Mouse (Mus musculus): Measurements from ENCODE around the gene Mast4.
A peak's percentile ranks its signal among the peaks of the same experiment; 100 is the strongest.

Gene Mast4

GRCm38 (mm10) chr13:103203376-103203895, 130.9 kb downstream of the Mast4 start:
- DNase-seq (ENCODE audit: low read depth, low spot score) = no peak
- Histone ChIP-seq H3K27me3 (ENCODE audit: control insufficient read depth, insufficient read depth, low read length, poor library complexity, severe bottlenecking) (no peaks in the 10 kb centered on the region), H3K36me3 (ENCODE audit: control insufficient read depth, insufficient read depth, low read length, poor library complexity, severe bottlenecking) (no peaks in the 10 kb centered on the region)

- H3K27me3 ChIP-seq (ENCODE audit: control insufficient read depth, insufficient read depth, low read length, poor library complexity, severe bottlenecking) = no peaks in the 10 kb centered on the region
- no peak for DNase-seq (ENCODE audit: low read depth, low spot score)
Observed at GRCm38 (mm10) chr13:103201016-103201760, 133.1 kb downstream of the Mast4 start.

GRCm38 (mm10) chr13:103199823-103200660, 134.3 kb downstream of the Mast4 start:
- no peaks in the 10 kb centered on the region for H3K36me3 ChIP-seq (ENCODE audit: control insufficient read depth, insufficient read depth, low read length, poor library complexity, severe bottlenecking)
- H3K27me3 ChIP-seq (ENCODE audit: control insufficient read depth, insufficient read depth, low read length, poor library complexity, severe bottlenecking) = no peaks in the 10 kb centered on the region
- no peak for DNase-seq (ENCODE audit: low read depth, low spot score)

More at GRCm38 (mm10) chr13:103201016-103201760, 133.1 kb downstream of the Mast4 start:
- no peaks in the 10 kb centered on the region for H3K36me3 ChIP-seq (ENCODE audit: control insufficient read depth, insufficient read depth, low read length, poor library complexity, severe bottlenecking)

GRCm38 (mm10) chr13:103198210-103198940, 135.9 kb downstream of the Mast4 start:
- no peaks in the 10 kb centered on the region for H3K27me3 ChIP-seq (ENCODE audit: control insufficient read depth, insufficient read depth, low read length, poor library complexity, severe bottlenecking)
- no peaks in the 10 kb centered on the region for H3K36me3 ChIP-seq (ENCODE audit: control insufficient read depth, insufficient read depth, low read length, poor library complexity, severe bottlenecking)
- DNase-seq (ENCODE audit: low read depth, low spot score) = no peak

DNA sequence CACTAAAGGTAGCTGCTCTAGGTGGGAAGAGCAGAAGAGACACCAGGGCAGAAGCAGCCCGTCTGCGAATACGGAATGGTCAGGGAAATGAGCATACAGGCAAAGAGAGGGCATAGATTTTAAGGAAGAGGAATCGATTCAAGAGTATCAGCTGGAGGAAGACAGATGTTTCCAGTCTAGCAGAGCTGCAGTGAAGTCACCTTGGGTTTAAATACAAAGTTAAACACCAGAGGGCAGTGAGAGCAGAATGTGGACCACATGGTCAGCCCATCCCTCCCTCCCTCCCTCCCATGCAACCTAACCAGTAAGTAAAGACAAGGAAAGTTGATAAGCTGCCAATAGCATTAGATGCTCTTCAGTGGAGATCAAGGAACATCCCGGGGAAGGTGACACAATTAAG, 138.0 kb downstream of the Mast4 start:
- H3K36me3 ChIP-seq (ENCODE audit: control insufficient read depth, insufficient read depth, low read length, poor library complexity, severe bottlenecking) = no peaks in the 10 kb centered on the region
- no peak for DNase-seq (ENCODE audit: low read depth, low spot score)
- no peaks in the 10 kb centered on the region for H3K27me3 ChIP-seq (ENCODE audit: control insufficient read depth, insufficient read depth, low read length, poor library complexity, severe bottlenecking)

GRCm38 (mm10) chr13:103195847-103196246, 138.4 kb downstream of the Mast4 start:
- no peak for DNase-seq (ENCODE audit: low read depth, low spot score)
- H3K27me3 ChIP-seq (ENCODE audit: control insufficient read depth, insufficient read depth, low read length, poor library complexity, severe bottlenecking) = no peaks in the 10 kb centered on the region

GRCm38 (mm10) chr13:103183566-103183965, 150.7 kb downstream of the Mast4 start:
- H3K27me3 ChIP-seq (ENCODE audit: control insufficient read depth, insufficient read depth, low read length, poor library complexity, severe bottlenecking) = no peaks in the 10 kb centered on the region
- no peak for DNase-seq (ENCODE audit: low read depth, low spot score)
- no peaks in the 10 kb centered on the region for H3K36me3 ChIP-seq (ENCODE audit: control insufficient read depth, insufficient read depth, low read length, poor library complexity, severe bottlenecking)

More at GRCm38 (mm10) chr13:103195847-103196246, 138.4 kb downstream of the Mast4 start:
- no peaks in the 10 kb centered on the region for H3K36me3 ChIP-seq (ENCODE audit: control insufficient read depth, insufficient read depth, low read length, poor library complexity, severe bottlenecking)

DNA sequence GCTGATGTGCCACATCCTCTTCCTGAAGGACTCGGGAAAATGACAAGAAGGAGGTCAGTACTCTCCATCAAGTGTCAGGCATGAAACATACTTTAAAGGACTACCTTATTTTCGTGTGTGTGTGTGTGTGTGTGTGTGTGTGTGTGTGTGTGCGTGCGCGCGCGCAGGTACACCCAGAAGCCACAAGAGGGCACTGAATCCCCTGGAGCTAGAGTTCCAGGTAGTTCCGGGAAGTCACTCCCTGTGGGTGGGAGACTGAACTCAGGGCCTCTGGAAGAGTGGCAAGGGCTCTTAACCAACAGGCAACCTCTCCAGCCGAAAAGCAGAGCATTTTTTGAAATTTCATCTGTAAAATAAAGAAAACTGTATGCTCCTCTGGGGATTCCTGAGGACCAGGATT, 152.5 kb downstream of the Mast4 start:
- H3K27me3 ChIP-seq (ENCODE audit: control insufficient read depth, insufficient read depth, low read length, poor library complexity, severe bottlenecking) = no peaks in the 10 kb centered on the region
- DNase-seq (ENCODE audit: low read depth, low spot score) = no peak
- no peaks in the 10 kb centered on the region for H3K36me3 ChIP-seq (ENCODE audit: control insufficient read depth, insufficient read depth, low read length, poor library complexity, severe bottlenecking)

DNA sequence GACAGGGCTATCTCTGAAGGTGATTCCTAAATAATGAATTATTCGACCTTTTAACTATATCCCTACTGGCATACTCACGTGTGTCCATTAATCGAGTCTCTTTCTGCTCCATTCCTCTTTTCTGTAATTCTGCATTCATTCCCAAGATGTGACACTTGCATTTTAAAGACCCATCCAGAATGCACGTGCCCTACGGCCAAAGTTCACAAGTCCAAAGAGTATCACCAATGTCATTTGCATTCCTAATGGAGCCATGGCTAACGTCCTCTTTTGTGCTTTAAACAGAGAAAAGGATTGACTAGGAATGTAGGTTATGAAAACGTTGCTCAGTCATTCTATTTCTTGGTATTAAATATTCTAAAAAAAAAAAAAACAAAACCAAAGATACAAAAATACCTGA, 157.4 kb downstream of the Mast4 start:
- Histone ChIP-seq H3K36me3 (ENCODE audit: control insufficient read depth, insufficient read depth, low read length, poor library complexity, severe bottlenecking) (no peaks in the 10 kb centered on the region), H3K27me3 (ENCODE audit: control insufficient read depth, insufficient read depth, low read length, poor library complexity, severe bottlenecking) (no peaks in the 10 kb centered on the region)
- no peak for DNase-seq (ENCODE audit: low read depth, low spot score)

- H3K27me3 ChIP-seq (ENCODE audit: control insufficient read depth, insufficient read depth, low read length, poor library complexity, severe bottlenecking) = no peaks in the 10 kb centered on the region
- no peaks in the 10 kb centered on the region for H3K36me3 ChIP-seq (ENCODE audit: control insufficient read depth, insufficient read depth, low read length, poor library complexity, severe bottlenecking)
- no peak for DNase-seq (ENCODE audit: low read depth, low spot score)
Observed at GRCm38 (mm10) chr13:103174431-103174830, 159.9 kb downstream of the Mast4 start.

DNA sequence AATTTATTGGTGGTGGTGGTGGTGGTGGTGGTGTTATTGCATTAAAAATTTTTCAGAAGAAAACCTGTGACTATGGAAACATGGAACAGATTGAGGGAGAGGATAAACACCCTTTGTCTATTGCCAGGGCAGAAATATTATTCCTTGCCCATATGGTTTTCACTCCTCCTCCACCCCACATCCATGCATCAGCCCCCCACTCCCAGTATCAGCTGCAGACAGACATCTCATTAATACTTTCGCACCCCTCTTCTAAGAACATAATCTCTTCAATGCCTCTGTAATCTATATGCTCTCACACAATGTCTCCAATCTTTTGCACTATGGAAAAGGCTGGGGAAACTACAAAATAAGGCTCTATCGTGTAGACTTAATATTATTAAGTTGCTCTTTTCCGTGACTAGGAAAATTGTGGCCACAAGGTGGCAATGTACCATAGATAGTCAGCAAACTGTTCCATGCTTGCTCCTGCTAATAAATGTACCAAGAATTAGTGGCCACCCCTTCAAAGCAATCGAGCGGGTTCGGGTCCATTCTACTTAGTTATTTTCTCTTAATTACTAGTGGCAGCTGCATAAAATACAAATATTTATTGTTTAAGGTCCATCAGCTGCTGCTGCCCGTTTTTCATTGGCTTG, 160.6 kb downstream of the Mast4 start:
- H3K27me3 ChIP-seq (ENCODE audit: control insufficient read depth, insufficient read depth, low read length, poor library complexity, severe bottlenecking) = no peaks in the 10 kb centered on the region
- H3K36me3 ChIP-seq (ENCODE audit: control insufficient read depth, insufficient read depth, low read length, poor library complexity, severe bottlenecking) = no peaks in the 10 kb centered on the region
- peak; percentile 8 for DNase-seq (ENCODE audit: low read depth, low spot score)

- Histone ChIP-seq H3K27me3 (ENCODE audit: control insufficient read depth, insufficient read depth, low read length, poor library complexity, severe bottlenecking) (no peaks in the 10 kb centered on the region), H3K36me3 (ENCODE audit: control insufficient read depth, insufficient read depth, low read length, poor library complexity, severe bottlenecking) (no peaks in the 10 kb centered on the region)
- DNase-seq (ENCODE audit: low read depth, low spot score) = no peak
Observed at GRCm38 (mm10) chr13:103151944-103152343, 182.4 kb downstream of the Mast4 start.

- Histone ChIP-seq H3K27me3 (ENCODE audit: control insufficient read depth, insufficient read depth, low read length, poor library complexity, severe bottlenecking) (no peaks in the 10 kb centered on the region), H3K36me3 (ENCODE audit: control insufficient read depth, insufficient read depth, low read length, poor library complexity, severe bottlenecking) (no peaks in the 10 kb centered on the region)
- no peak for DNase-seq (ENCODE audit: low read depth, low spot score)
Observed at GRCm38 (mm10) chr13:103151171-103151570, 183.1 kb downstream of the Mast4 start.

- Histone ChIP-seq H3K36me3 (ENCODE audit: control insufficient read depth, insufficient read depth, low read length, poor library complexity, severe bottlenecking) (no peaks in the 10 kb centered on the region), H3K27me3 (ENCODE audit: control insufficient read depth, insufficient read depth, low read length, poor library complexity, severe bottlenecking) (no peaks in the 10 kb centered on the region)
- no peak for DNase-seq (ENCODE audit: low read depth, low spot score)
Observed at GRCm38 (mm10) chr13:103150671-103151070, 183.6 kb downstream of the Mast4 start.

All from splenic B cell, adult 2 months (primary cell).